Mouse (Mus musculus): Measurements from ENCODE around the gene Fggy. TPM values are rescaled to one million over a fixed set of nuclear protein-coding genes. Genes with fewer than 3 reads are reported as not detected.

Gene Fggy
- polyA plus RNA-seq, 1 experiment from 2014 or later, result 5.3 TPM

- H3K4me1 ChIP-seq (replicated peaks; ENCODE audit: control insufficient read depth, insufficient read depth), result no peaks in the 10 kb centered on the region
- no peaks in the 10 kb centered on the region for H3K27me3 ChIP-seq (ENCODE audit: control insufficient read depth, insufficient read depth, low read length)
- WGBS, result 60% methylated on average over 3 of the region's 3 CpGs
- H3K9ac ChIP-seq (ENCODE audit: low read length), result no peak overlapping the region
- DNase-seq (ENCODE audit: low spot score), result no peak
- no peak overlapping the region for H3K27ac ChIP-seq (replicated peaks)
- no peaks in the 10 kb centered on the region for H3K9me3 ChIP-seq (ENCODE audit: control insufficient read depth, low read length)
- TF ChIP-seq CTCF (IDR thresholded peaks at IDR 0.05; ENCODE audit: low read depth) (no peak), EP300 (optimal IDR thresholded peaks at IDR 0.05) (no peak)
- no peak for ATAC-seq (ENCODE audit: low FRiP score, low TSS enrichment)
- H3K4me3 ChIP-seq (ENCODE audit: low read depth, low read length), result no peak overlapping the region
- no peak overlapping the region for H3K4me2 ChIP-seq (replicated peaks; ENCODE audit: low read depth)
- no peaks in the 10 kb centered on the region for H3K36me3 ChIP-seq (ENCODE audit: control insufficient read depth, insufficient read depth, low read length)
Measured at GRCm38 (mm10) chr4:95772663-95773062, 215.4 kb downstream of the Fggy start.

GRCm38 (mm10) chr4:95775574-95775973 lies 218.3 kb downstream of the Fggy start:
- no peak overlapping the region for H3K4me2 ChIP-seq (replicated peaks; ENCODE audit: low read depth)
- H3K27me3 ChIP-seq (ENCODE audit: control insufficient read depth, insufficient read depth, low read length), result no peaks in the 10 kb centered on the region
- no peak overlapping the region for H3K9ac ChIP-seq (ENCODE audit: low read length)
- no peak for ATAC-seq (ENCODE audit: low FRiP score, low TSS enrichment)
- 75% methylated on average over 3 of the region's 3 CpGs for WGBS
- TF ChIP-seq CTCF (IDR thresholded peaks at IDR 0.05; ENCODE audit: low read depth), result no peak
- TF ChIP-seq EP300 (optimal IDR thresholded peaks at IDR 0.05), result no peak
- H3K36me3 ChIP-seq (ENCODE audit: control insufficient read depth, insufficient read depth, low read length), result no peaks in the 10 kb centered on the region
- no peak overlapping the region for H3K4me3 ChIP-seq (ENCODE audit: low read depth, low read length)
- DNase-seq (ENCODE audit: low spot score), result no peak
- no peak overlapping the region for H3K27ac ChIP-seq (replicated peaks)
- H3K4me1 ChIP-seq (replicated peaks; ENCODE audit: control insufficient read depth, insufficient read depth), result no peaks in the 10 kb centered on the region
- no peaks in the 10 kb centered on the region for H3K9me3 ChIP-seq (ENCODE audit: control insufficient read depth, low read length)

- DNase-seq (ENCODE audit: low spot score), result no peak
- no peak for TF ChIP-seq EP300 (optimal IDR thresholded peaks at IDR 0.05)
- no peak for TF ChIP-seq CTCF (IDR thresholded peaks at IDR 0.05; ENCODE audit: low read depth)
- no peak for ATAC-seq (ENCODE audit: low FRiP score, low TSS enrichment)
- 57% methylated on average over 2 of the region's 2 CpGs for WGBS
- no peaks in the 10 kb centered on the region for H3K4me1 ChIP-seq (replicated peaks; ENCODE audit: control insufficient read depth, insufficient read depth)
- no peaks in the 10 kb centered on the region for H3K36me3 ChIP-seq (ENCODE audit: control insufficient read depth, insufficient read depth, low read length)
- no peak overlapping the region for H3K4me3 ChIP-seq (ENCODE audit: low read depth, low read length)
- no peak overlapping the region for H3K27ac ChIP-seq (replicated peaks)
- H3K9me3 ChIP-seq (ENCODE audit: control insufficient read depth, low read length), result no peaks in the 10 kb centered on the region
- H3K4me2 ChIP-seq (replicated peaks; ENCODE audit: low read depth), result no peak overlapping the region
- no peaks in the 10 kb centered on the region for H3K27me3 ChIP-seq (ENCODE audit: control insufficient read depth, insufficient read depth, low read length)
- no peak overlapping the region for H3K9ac ChIP-seq (ENCODE audit: low read length)
Measured at GRCm38 (mm10) chr4:95777839-95778238, 220.5 kb downstream of the Fggy start.

GRCm38 (mm10) chr4:95778528-95778927 lies 221.2 kb downstream of the Fggy start:
- no peaks in the 10 kb centered on the region for H3K9me3 ChIP-seq (ENCODE audit: control insufficient read depth, low read length)

GRCm38 (mm10) chr4:95784146-95784895 lies 227.0 kb downstream of the Fggy start:
- DNase-seq (ENCODE audit: low spot score) (no peak), ATAC-seq (ENCODE audit: low FRiP score, low TSS enrichment) (no peak)
- H3K4me2 ChIP-seq (replicated peaks; ENCODE audit: low read depth), result no peak overlapping the region
- H3K36me3 ChIP-seq (ENCODE audit: control insufficient read depth, insufficient read depth, low read length), result no peaks in the 10 kb centered on the region
- TF ChIP-seq EP300 (optimal IDR thresholded peaks at IDR 0.05), result no peak
- no peak for TF ChIP-seq CTCF (IDR thresholded peaks at IDR 0.05; ENCODE audit: low read depth)
- H3K9me3 ChIP-seq (ENCODE audit: control insufficient read depth, low read length), result no peaks in the 10 kb centered on the region
- no peaks in the 10 kb centered on the region for H3K27me3 ChIP-seq (ENCODE audit: control insufficient read depth, insufficient read depth, low read length)
- H3K4me1 ChIP-seq (replicated peaks; ENCODE audit: control insufficient read depth, insufficient read depth), result no peaks in the 10 kb centered on the region
- no peak overlapping the region for H3K4me3 ChIP-seq (ENCODE audit: low read depth, low read length)
- no peak overlapping the region for H3K9ac ChIP-seq (ENCODE audit: low read length)
- no peak overlapping the region for H3K27ac ChIP-seq (replicated peaks)
- WGBS, result 53% methylated on average over 4 of the region's 4 CpGs

More at GRCm38 (mm10) chr4:95778528-95778927, 221.2 kb downstream of the Fggy start:
- no peak for TF ChIP-seq EP300 (optimal IDR thresholded peaks at IDR 0.05)
- no peak for TF ChIP-seq CTCF (IDR thresholded peaks at IDR 0.05; ENCODE audit: low read depth)
- Histone ChIP-seq H3K27me3 (ENCODE audit: control insufficient read depth, insufficient read depth, low read length) (no peaks in the 10 kb centered on the region), H3K4me3 (ENCODE audit: low read depth, low read length) (no peak overlapping the region), H3K36me3 (ENCODE audit: control insufficient read depth, insufficient read depth, low read length) (no peaks in the 10 kb centered on the region), H3K4me1 (replicated peaks; ENCODE audit: control insufficient read depth, insufficient read depth) (no peaks in the 10 kb centered on the region), H3K27ac (replicated peaks) (no peak overlapping the region), H3K9ac (ENCODE audit: low read length) (no peak overlapping the region), H3K4me2 (replicated peaks; ENCODE audit: low read depth) (no peak overlapping the region)
- ATAC-seq (ENCODE audit: low FRiP score, low TSS enrichment), result no peak
- no peak for DNase-seq (ENCODE audit: low spot score)
- WGBS, result 91% methylated on average over 4 of the region's 4 CpGs

- ATAC-seq (ENCODE audit: low FRiP score, low TSS enrichment) (no peak), DNase-seq (ENCODE audit: low spot score) (no peak)
- Histone ChIP-seq H3K27me3 (ENCODE audit: control insufficient read depth, insufficient read depth, low read length) (no peaks in the 10 kb centered on the region), H3K36me3 (ENCODE audit: control insufficient read depth, insufficient read depth, low read length) (no peaks in the 10 kb centered on the region), H3K4me3 (ENCODE audit: low read depth, low read length) (no peak overlapping the region), H3K9me3 (ENCODE audit: control insufficient read depth, low read length) (no peaks in the 10 kb centered on the region), H3K27ac (replicated peaks) (no peak overlapping the region), H3K4me1 (replicated peaks; ENCODE audit: control insufficient read depth, insufficient read depth) (no peaks in the 10 kb centered on the region), H3K4me2 (replicated peaks; ENCODE audit: low read depth) (no peak overlapping the region), H3K9ac (ENCODE audit: low read length) (no peak overlapping the region)
- 61% methylated on average over 2 of the region's 2 CpGs for whole genome bisulfite sequencing
- no peak for TF ChIP-seq CTCF (IDR thresholded peaks at IDR 0.05; ENCODE audit: low read depth)
- TF ChIP-seq EP300 (optimal IDR thresholded peaks at IDR 0.05), result no peak
Measured at GRCm38 (mm10) chr4:95787609-95788008, 230.3 kb downstream of the Fggy start.
